Mouse (Mus musculus) hematopoietic multipotent progenitor cell, adult 10-12 weeks (in vitro differentiated cells): ENCODE measurements around the gene Pdp2. TPM values are rescaled to one million over a fixed set of nuclear protein-coding genes. Genes with fewer than 3 reads are reported as not detected.

Source experiments
- polyA plus RNA-seq: library from polyadenylated mRNA; stranded (reverse); fragments of >175 nt; gene quantifications from 2 replicates; pipeline ENCODE4 v1.2.3, GENCODE M21; 2012; ENCODE audit warnings: low replicate concordance

Pdp2 gene
- 2.3 and 2.8 TPM in 2 replicates for polyA plus RNA-seq

GRCm38 (mm10) chr8:104591133-104591834, at the start of gene Pdp2:
Gene Pdp2 (plus strand): TSS chr8:104591451.

GRCm38 (mm10) chr8:104624161-104624560, 32.9 kb downstream of the Pdp2 start, which contains the start of gene Cdh16:
Gene Cdh16 (minus strand): TSS chr8:104624396.

GRCm38 (mm10) chr8:104630981-104631663, 39.9 kb downstream of the Pdp2 start, which contains the start of gene Rrad:
Gene Rrad (minus strand): TSS chr8:104631327.

DNA sequence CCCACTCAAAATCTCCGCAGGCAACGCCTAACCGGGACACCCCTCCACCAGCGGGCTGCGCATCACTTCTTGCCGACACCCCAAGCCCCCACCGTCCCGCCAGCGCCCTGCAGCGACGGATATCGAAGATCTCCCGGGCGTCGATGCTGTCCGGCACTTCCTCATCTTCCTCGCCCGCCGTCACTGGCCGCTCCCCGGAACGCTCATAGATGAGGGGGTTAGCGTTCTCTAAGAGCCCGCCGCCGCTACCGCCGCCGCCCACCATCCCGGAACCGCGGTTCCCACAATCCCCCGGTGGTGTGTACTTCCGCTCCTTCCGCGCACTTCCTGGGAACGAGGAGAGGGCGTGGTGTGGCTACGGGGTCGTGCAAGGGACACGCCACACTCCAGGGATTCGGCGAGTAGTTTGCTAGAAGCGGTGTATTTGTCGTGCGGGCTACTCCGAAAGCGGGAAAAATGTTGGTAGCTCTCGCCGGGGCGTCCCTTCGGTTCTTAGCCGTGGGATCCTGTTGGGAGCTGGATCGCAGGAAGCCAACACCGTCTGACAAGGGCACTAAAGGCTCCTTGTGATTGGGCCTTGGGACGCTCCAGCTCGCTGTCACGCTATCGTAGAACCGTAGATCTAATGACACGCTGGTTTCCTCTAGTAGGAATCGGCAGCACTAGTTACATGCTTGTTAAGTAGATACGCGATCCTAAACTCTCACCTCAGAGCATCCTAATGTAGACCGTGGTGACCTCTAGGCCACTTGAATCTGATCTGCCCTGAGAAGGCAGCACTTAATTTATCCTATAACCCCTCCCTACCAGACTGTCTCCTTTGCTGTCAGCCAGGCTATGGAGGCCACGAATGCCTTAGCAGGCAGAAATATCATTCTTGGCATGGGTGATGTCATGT, 50.4 kb downstream of the Pdp2 start, which contains the start of gene Ciao2b:
TSS of gene Ciao2b (minus strand) at position 540 of the 898 bp plus-strand sequence.

Other genes with a start within 250 kb of the Pdp2 start
- gene Cmtm4, start 195.6 kb upstream of the Pdp2 start, polyA plus RNA-seq: 3.1 and 4.1 TPM in 2 replicates
- gene Dync1li2, start 148.4 kb upstream of the Pdp2 start, polyA plus RNA-seq: 24.9 and 26.6 TPM in 2 replicates
- gene Terb1, start 81.5 kb upstream of the Pdp2 start, polyA plus RNA-seq: 0.68 and 1.9 TPM in 2 replicates
- 2.1 and 12.2 TPM in 2 replicates for gene Nae1, start 56.8 kb upstream of the Pdp2 start, polyA plus RNA-seq
- gene Car7, start 56.8 kb upstream of the Pdp2 start, polyA plus RNA-seq: 0.42 and 2.3 TPM in 2 replicates
- 0.12 TPM in 1 of 2 replicates, not detected in the other for gene Cdh16, start 32.9 kb downstream of the Pdp2 start, polyA plus RNA-seq
- gene Rrad, start 39.9 kb downstream of the Pdp2 start, polyA plus RNA-seq: 10.3 and 25.2 TPM in 2 replicates
- 47.5 and 69.7 TPM in 2 replicates for gene Ciao2b, start 50.5 kb downstream of the Pdp2 start, polyA plus RNA-seq
- not detected in 2 replicates for gene Ces2a, start 142.6 kb downstream of the Pdp2 start, polyA plus RNA-seq
- gene Ces2b, start 240.1 kb downstream of the Pdp2 start, polyA plus RNA-seq: not detected in 2 replicates